Mouse (Mus musculus) telencephalon, adult 2 months (tissue): ENCODE measurements around the gene Necap2.

Experiments used
- DNase-seq: peaks from one replicate; pipeline ENCODE4 v3.0.0-alpha.2; 2011; ENCODE audit warnings: low read depth, low spot score

Gene Necap2

DNA sequence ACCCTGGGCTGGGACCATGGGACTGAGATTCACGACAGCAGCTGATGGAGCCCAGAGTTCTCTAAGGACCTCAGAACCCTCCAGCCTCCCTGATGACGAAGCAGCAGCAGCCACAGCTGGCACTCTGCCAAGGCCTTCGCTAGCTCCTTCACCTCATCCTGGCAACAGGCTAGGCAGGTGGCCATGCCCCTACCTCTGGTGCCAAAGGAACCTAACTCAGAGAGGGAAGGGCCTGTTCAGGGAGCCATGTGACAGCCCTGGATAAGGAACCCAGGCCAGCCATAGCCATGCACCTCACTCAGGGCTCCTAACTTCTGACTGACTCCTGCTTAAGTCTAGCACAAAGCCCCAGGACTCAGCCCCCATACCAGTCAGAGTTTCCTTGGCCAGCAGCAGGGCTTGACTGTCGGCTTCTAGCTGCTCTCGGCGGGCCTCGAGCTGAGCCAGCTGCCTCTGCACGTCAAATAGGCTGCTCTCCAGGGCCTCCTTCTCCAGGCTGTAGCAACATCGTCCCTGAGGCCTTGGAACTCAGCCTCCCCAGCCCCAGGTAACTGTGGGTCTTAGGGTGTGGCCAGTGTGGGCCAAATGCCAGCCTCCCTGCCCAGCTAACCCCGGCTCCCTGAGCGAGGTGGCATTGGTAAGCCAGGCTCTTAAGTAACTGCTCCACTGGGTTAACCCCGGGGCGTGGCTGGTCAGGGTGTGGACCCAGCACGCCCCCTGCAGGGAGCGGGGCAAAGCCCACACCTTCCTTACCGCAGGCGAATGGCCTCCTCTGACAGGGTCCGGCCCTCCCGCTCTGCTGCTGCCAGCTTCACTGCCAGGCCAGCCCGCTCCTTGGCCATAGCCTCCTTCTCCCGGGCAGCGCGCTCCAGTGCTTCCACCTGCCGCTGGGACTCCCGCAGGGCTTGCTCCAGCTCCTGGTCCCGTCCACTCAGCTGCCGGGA lies 44.3 kb downstream of the Necap2 start:
- DNase-seq = no peak

DNA sequence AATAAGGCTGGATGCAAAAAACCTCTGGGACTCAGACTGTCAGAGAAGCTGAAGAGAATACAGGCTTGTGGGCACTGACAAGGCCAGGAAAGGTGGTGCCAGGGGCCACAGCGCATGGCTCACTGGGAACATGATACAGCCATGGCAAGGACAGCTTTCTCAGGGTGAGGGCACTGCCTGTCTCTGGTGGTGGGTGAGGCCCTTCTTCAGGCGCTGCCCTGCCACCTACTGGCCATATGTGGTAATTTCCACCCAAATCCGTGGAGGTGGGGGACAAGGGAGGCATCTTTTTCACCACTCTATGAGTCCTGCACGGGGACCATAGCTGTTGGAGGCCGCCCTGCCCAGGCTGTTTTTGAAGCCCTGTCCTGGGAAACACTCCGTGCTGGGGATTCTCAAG lies 46.4 kb downstream of the Necap2 start:
- DNase-seq = no peak

DNA sequence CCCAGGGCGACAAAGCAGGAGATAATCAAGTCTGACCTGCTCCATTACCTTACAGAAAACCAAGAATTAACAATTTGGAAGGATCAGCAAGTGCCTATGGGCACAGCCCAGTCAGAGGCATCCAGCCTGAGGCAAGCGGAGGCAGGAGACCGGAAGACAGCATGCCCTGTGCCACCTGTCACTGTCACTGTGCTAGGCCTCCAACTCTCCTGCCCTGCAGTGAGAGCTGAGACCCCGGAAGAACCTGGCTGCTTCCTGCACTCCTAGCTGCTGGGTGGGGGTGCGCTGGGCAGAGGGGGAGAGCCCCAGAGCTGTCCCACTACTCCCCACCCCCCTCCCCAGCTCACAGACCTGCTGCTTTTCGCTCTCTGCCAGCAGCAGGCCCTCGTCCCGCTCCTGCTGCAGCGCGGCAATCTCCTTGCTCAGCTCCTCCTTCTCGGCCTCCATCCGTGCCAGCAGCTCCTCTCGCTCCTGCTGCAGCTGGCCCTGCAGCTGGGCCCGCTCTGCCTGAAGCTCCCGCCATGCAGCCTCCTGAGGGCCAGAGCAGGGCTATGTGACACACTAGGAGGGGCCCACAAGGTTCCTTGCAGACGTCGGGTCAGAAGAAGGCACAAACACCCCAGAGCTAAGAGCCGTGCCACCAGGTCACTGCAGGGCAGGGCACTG lies 47.5 kb downstream of the Necap2 start:
- DNase-seq = no peak

DNA sequence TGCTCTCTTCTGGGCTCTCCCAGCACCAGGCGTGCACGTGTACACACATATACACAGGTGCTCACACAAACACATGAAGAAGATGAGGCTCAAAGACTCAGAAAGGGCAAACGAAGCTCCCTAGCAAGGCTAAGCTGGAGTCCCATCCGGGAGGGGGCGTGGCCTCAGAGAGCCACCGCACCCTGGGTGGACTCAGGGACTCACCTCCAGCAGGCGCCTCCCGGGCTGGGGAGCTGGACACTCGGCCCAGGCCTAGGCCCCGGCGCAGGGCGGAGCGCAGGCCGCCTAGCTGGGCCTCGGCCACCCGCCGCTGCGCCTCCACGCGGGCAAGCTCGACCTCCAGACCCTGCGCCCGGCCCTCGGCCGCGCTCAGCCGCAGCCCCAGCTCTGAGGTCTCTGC lies 53.2 kb downstream of the Necap2 start:
- DNase-seq = no peak

DNA sequence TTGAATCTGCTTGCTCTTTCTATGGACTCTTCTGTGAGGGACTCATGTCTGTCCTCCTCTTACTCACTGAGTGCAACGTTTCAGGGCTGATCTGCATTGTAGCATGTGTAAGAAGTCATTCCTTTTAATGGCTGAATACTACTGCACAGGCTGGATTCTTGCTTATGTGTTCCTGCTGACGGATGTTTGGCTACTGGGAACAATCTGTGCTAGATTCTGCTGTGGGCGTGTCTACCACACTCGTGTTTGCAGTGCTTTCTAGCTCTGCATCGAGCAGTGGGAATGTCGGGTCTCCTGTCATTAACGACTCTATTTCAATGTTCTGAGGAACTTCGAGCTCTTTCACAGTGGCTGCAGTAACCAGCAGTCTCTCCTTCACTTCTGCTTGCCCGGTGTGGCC lies 54.1 kb downstream of the Necap2 start:
- peak; percentile 58 for DNase-seq

DNA sequence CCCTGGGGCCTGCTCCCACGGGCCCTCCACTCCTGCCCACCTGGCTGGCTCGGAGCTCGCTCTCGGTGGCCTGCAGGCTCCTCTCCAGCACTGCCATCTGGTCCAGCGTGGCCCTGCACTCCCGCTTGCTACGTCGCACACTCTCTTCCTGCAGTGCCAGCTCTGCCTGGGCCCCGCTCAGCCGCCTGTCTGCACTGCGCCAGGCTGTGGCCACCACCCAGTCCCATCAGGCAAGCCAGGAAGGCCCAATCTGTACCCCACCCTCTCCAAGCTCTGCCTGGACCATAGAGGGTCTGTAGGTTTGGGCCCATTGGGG lies 56.6 kb downstream of the Necap2 start:
- DNase-seq = no peak

DNA sequence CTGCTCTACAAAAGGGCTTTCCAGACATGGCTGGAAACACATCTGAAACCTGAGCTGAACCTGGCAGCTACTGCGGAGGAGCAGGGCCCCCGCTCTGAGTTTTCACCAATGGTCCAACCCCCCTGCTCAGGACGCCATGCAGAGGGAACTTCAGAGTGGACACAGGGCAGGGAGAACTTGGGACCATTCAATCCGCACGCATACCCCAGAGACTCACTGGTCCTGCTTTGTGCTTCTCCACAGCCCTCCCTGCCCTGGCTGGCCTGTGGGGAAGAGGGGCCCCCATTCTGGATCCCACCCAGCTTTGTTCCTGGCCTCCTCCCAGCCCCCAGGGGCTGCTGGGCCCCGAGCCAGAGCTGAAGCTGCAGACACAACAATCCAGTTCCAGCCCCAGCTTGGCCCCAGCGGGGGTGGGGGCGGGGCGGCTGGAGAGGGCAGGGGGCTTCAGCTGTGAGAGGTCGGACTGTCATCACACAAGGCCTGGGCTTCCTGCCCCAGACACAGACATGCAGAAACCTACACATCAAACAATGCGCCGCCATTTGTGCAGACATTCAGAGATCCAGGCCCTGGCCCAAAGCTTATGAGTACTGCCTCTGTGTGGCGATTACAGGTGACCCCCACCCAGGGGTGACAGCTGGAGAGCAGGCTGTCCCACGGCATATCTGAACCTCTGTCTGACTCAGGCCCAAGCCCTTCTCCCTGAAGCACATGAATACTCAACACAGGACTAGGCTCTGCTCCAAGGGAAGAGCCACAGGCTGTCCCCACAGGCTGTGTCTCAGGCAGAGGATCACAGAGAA lies 57.1 kb downstream of the Necap2 start:
- no peak for DNase-seq

DNA sequence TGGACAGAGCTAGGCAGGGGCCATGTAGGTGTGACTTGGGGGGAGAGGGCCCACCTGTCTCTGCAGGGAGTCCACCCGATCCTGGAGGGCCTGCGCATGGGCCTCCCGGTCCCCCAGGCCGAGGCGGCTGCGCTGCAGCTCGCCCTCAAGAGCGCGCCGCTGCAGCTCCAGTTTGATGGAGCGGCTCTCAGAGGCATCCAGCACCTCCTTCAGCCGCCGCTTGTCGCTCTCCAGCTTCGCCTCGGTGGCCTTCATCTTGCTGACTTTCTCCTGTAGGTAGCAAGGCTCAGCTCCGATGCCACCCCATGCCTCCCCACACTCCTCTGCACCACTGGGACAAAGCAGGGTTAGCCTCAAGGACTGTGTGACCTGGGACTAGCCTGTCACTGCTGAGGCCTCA lies 57.9 kb downstream of the Necap2 start:
- DNase-seq = no peak

DNA sequence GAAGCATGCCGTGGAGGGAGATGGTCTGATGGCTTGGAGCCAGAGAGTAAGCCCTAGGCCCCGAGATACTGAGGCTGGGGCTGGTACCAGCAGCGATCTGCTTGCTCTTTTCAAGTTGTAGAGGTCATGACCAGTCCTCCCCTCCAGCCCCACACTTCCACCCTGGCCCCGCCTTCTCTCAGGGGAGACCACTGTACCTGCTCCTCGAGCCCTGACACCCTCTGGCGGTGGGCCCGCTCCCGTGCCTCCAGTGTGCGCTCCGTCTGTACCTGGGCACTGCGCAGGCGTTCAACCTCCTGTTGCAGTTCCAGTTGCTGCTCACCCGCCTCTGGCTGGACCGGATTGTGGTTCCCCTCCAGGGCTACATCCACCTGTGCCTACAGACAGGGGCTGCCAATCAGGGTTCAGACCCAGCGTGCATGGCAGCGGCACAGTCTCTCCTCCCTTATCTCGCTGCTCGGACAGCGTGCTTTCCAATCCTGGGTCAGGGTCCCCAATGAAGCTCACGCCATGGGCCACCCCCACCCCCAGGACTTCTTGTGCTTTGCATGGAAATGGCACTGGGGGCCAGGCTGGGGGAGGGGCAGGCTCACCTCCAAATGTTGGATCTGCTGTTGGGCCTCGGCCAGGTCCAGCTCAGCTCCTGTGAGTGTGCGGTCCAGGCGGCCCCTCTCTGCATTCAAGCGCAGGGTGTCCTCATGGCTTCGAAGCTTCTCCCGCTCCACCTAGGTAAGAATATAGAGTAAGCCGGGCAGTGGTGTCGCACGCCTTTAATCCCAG lies 60.3 kb downstream of the Necap2 start:
- no peak for DNase-seq
